Mouse (Mus musculus) intestine, embryonic 14.5 days (tissue): Measurements from ENCODE around the gene Cplx3. TPM values are rescaled to one million over a fixed set of nuclear protein-coding genes. Genes with fewer than 3 reads are reported as not detected.

ENCODE experiments used
- ATAC-seq: fragments of 200-750 bp; cut with Nextera tagmentation; replicated peaks from 2 replicates; pipeline ENCODE4 v1.8.0; 2017; ENCODE audit warnings: low read depth, moderate number of reproducible peaks, moderate TSS enrichment, moderate library complexity; ENCODE audit not compliant: low FRiP score, low TSS enrichment
- DNase-seq: peaks from one replicate; pipeline ENCODE4 v3.0.0-alpha.2; 2018; ENCODE audit warnings: low spot score
- H3K27ac ChIP-seq: fragments of 300-500 bp; sonication (generic); 2 replicates; pipeline ENCODE4 v1.5.1; 2014; ENCODE audit warnings: low read depth, mild to moderate bottlenecking, control low read depth
- H3K27me3 ChIP-seq: fragments of 300-500 bp; sonication (generic); replicated peaks from 2 replicates; pipeline ENCODE4 v1.6.1; 2014; ENCODE audit warnings: low read length, control low read depth; ENCODE audit not compliant: control insufficient read depth, insufficient read depth
- H3K36me3 ChIP-seq: fragments of 300-500 bp; sonication (generic); 2 replicates; pipeline ENCODE4 v1.6.1; 2014; ENCODE audit warnings: low read length, control low read depth; ENCODE audit not compliant: control insufficient read depth, insufficient read depth
- H3K4me1 ChIP-seq: fragments of 300-500 bp; sonication (generic); replicated peaks from 2 replicates; pipeline ENCODE4 v1.6.1; 2014; ENCODE audit warnings: low read length, control low read depth, mixed read lengths; ENCODE audit not compliant: control insufficient read depth, insufficient read depth
- H3K4me2 ChIP-seq: fragments of 300-500 bp; sonication (generic); 2 replicates; pipeline ENCODE4 v1.6.1; 2014; ENCODE audit warnings: low read length
- H3K4me3 ChIP-seq: fragments of 300-500 bp; sonication (generic); 2 replicates; pipeline ENCODE4 v1.5.1; 2014; ENCODE audit warnings: low read depth, low read length, control low read depth, mixed read lengths
- H3K9ac ChIP-seq: fragments of 300-500 bp; sonication (generic); 2 replicates; pipeline ENCODE4 v1.6.1; 2014; ENCODE audit warnings: mild to moderate bottlenecking, low read length
- H3K9me3 ChIP-seq: fragments of 300-500 bp; sonication (generic); 2 replicates; pipeline ENCODE4 v1.6.1; 2016; ENCODE audit warnings: low read length, control low read depth; ENCODE audit not compliant: control insufficient read depth
- WGBS: fragments of 180-500 bp; shearing (Covaris S2); extraction: QIAGEN DNeasy Blood & Tissue Kit; methylation state at CpG from one replicate; pipeline ENCODE4 v1.1.7; 2014; 5-methylcytosine and 5-hydroxymethylcytosine counted together
- polyA plus RNA-seq: library from polyadenylated mRNA; unstranded; fragments of >200 nt; fragmentation: Nextera tagmentation; extraction: Ambion mirVana; gene quantifications from 2 replicates; pipeline ENCODE4 v1.2.1, GENCODE M21; 2014

The Cplx3 gene
- polyA plus RNA-seq, 1 experiment from 2014 or later = not detected

DNA sequence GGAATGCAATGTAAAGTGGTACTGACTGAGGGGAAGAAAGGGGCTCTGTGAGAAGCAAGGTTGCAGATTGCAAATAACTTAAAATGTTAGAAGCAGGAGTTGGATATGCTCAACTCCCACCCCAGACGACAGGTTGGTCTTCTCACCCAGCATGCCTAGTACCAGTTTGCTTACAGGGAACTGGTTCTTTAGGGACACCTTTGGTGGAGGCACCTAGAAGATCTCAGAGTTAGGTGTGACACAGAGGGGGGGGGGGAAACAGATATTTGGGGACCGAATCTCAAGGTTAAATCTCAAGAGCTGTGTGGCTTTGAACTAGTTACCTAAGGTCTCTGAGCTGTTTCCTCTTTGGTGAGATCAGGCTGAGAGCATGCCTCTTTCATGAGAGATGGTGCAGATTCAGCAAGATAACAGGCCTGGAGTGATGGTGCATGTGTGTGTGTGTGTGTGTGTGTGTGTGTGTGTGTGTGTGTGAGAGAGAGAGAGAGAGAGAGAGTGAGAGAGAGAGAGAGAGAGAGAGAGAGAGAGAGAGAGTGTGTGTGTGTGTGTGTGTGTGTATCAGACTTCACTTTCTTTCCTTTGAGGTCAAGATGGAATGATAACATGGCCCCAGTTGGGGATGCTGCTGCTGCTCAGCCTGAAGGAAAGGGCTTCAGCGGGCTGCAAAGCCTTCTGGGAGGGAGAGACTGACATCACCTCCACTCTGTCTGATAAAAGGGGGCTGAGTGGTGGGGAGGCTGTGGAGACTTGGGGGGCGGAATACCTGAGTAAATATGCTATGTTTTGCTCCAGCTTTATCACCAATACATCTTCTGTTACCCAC, 41.4 kb upstream of the Cplx3 start:
- H3K4me3 ChIP-seq = no peak overlapping the region
- peaks cover 28% of the 10 kb centered on the region for H3K4me1 ChIP-seq
- no peak overlapping the region for H3K27ac ChIP-seq
- no peaks in the 10 kb centered on the region for H3K9me3 ChIP-seq
- no peak for DNase-seq
- ATAC-seq = no peak
- H3K4me2 ChIP-seq = no peak overlapping the region
- H3K27me3 ChIP-seq = no peaks in the 10 kb centered on the region
- H3K9ac ChIP-seq = no peak overlapping the region
- no peaks in the 10 kb centered on the region; the same call in 1 of the 2 replicates for H3K36me3 ChIP-seq
- 58% methylated on average over 4 of the region's 4 CpGs for WGBS

DNA sequence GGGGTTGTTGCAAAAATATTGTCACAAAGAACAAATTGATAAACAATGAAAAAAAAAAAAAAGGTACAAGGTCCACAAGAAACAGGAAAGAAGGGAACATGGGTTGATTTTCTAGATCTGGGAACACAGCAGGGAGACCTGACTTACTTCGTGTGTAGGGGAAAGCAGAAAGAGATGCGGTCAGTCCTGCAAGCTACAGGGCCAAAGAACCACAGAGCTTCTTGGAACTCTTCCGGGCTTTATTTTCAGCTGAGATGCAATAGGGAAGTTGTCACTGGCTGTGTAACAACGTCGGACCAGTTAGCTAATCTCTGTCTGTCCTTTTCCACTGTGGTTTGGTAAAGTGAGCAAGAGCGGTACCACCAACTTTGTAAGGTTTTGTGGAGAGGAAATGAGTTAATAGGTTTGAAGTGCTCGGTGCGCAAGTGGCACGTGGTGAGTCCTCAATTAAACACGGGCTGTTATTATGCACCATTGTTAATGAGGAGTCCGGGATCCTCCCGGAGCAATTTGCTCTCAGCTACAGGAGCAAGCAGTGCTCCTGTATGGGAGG, 40.5 kb upstream of the Cplx3 start:
- H3K27me3 ChIP-seq = no peaks in the 10 kb centered on the region
- 73% methylated on average over 12 of the region's 12 CpGs for WGBS
- H3K36me3 ChIP-seq = peaks cover 7% of the 10 kb centered on the region
- H3K9ac ChIP-seq = no peak overlapping the region
- H3K4me1 ChIP-seq = peaks cover 29% of the 10 kb centered on the region
- H3K9me3 ChIP-seq = no peaks in the 10 kb centered on the region
- no peak overlapping the region for H3K27ac ChIP-seq
- no peak for DNase-seq
- H3K4me2 ChIP-seq = no peak overlapping the region
- no peak overlapping the region for H3K4me3 ChIP-seq
- ATAC-seq = no peak

DNA sequence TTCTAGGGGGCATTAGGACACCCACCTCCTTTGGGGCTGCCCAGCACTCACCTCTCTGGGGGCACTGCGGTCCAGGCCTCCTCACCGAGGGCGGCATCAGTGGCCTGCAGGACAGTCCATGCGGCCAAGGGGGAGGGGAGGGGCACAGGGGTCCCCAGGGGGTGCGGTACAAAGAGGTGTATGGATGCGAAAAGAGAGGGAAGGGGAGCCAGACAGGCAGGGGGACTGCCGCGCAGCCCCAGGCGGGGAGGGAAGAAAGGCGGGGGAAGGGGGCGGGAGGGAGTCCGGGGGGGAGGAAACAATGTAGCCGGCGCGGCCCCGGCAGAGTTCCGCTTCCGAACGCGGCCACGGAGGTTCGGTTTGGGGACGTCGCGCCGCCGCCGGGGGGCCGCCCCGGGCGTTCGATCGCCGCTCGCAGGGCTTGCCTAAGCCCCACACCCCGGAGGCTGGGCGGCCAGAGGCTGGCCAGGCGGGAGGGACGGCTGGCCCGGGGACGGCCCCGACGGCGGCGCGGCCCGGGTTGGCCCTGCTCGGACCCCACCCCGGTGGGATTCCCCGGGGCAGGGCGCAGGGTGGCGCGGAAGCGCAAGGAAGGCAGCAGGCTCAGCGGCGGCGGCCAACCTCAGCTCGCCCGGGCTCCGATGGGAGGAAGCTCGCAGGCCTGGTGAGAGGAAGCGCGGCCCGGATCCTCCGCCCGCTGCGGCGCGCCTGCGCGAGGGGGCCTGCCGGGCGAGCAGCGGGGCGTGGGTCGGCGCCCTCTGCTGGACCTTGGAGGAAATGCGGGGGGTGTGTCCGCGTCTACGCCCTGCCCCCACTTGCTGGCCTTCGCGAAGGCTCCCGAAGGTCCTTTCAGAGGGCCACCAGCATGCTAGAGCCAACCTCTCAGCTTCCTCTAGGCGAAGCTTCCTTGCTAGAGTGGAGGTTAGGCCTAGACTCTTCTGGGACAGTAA, 39.1 kb upstream of the Cplx3 start:
- WGBS = under 1% methylated on average over 57 of the region's 85 CpGs
- Histone ChIP-seq H3K27ac (peak overlapping the region; percentile 96), H3K4me1 (peaks cover 34% of the 10 kb centered on the region), H3K9me3 (no peaks in the 10 kb centered on the region), H3K4me3 (peak overlapping the region; percentile 88), H3K4me2 (peak overlapping the region; percentile 71), H3K27me3 (no peaks in the 10 kb centered on the region), H3K9ac (peak overlapping the region; percentile 96), H3K36me3 (peaks cover 7% of the 10 kb centered on the region)
- ATAC-seq (peak; percentile 81), DNase-seq (peak; percentile 98)

GRCm38 (mm10) chr9:57644442-57644943, 38.4 kb upstream of the Cplx3 start:
- Histone ChIP-seq H3K4me1 (peaks cover 41% of the 10 kb centered on the region), H3K27ac (peak overlapping the region; percentile 96; the same call in 1 of the 2 replicates), H3K27me3 (no peaks in the 10 kb centered on the region), H3K9ac (peak overlapping the region; percentile 96), H3K36me3 (peaks cover 7% of the 10 kb centered on the region), H3K4me2 (peak overlapping the region; percentile 71), H3K4me3 (peak overlapping the region; percentile 88), H3K9me3 (no peaks in the 10 kb centered on the region)
- DNase-seq (no peak), ATAC-seq (no peak)
- under 1% methylated on average over 18 of the region's 18 CpGs for WGBS

DNA sequence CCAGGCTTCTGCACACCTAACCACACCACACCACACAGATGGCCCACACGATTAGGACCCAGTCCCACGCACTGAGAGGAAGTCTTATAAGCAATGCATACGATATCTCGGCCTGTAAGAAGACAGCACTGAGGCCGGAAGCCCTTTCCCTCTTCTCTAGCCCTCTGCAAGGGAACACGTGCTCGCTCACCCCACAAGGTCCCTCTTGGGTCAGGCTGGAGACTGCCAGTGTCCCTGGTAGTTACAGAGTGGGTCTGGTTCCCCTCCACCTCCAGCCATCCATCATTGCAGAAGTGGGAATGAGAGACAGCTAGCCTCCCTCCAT, 37.7 kb upstream of the Cplx3 start:
- Histone ChIP-seq H3K4me1 (peaks cover 48% of the 10 kb centered on the region), H3K4me2 (peak overlapping the region; percentile 71), H3K36me3 (peaks cover 7% of the 10 kb centered on the region), H3K27ac (no peak overlapping the region), H3K4me3 (peak overlapping the region; percentile 88), H3K9me3 (no peaks in the 10 kb centered on the region), H3K27me3 (no peaks in the 10 kb centered on the region), H3K9ac (peak overlapping the region; percentile 96)
- ATAC-seq (no peak), DNase-seq (no peak)
- WGBS = 35% methylated on average over 7 of the region's 7 CpGs

DNA sequence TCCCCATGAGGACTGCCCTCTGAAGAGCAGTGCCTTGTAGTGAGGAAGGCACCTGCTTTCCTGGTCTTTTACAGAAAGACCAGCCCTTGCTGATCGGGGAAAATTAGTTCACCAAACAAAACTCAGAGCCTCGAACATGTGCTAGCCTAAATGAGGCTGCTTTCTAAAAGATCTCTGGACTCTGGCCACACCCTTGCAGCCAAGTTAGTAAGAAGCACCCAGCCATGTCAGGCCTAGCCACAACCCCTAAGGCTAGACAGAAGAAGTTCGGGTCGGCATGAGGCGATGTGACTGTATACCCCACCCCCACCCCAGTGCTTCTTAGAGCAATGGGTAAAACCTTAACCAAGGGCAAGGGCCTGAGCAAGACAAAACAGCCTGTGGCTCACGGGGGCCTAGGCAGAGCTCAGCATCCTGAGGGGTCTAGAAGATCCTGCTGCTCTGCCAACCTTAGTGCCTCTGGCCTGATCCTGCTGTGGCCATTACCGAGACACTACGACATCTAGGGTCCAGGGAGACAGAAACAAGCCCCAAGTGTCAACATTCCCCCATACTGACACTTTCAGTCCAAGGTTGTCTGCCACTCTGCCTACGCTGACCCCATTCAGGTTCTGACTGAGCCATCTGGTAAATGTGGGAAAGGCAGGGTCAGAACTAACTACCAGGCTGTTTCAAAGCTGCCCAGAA, 37.2 kb upstream of the Cplx3 start:
- peaks cover 7% of the 10 kb centered on the region for H3K36me3 ChIP-seq
- H3K4me3 ChIP-seq = peak overlapping the region; percentile 88
- no peaks in the 10 kb centered on the region for H3K9me3 ChIP-seq
- 62% methylated on average over 9 of the region's 9 CpGs for WGBS
- peak overlapping the region; percentile 96 for H3K9ac ChIP-seq
- H3K27me3 ChIP-seq = no peaks in the 10 kb centered on the region
- no peak overlapping the region for H3K27ac ChIP-seq
- no peak for ATAC-seq
- peaks cover 53% of the 10 kb centered on the region for H3K4me1 ChIP-seq
- peak overlapping the region; percentile 71 for H3K4me2 ChIP-seq
- DNase-seq = no peak

GRCm38 (mm10) chr9:57641775-57642550, 35.9 kb upstream of the Cplx3 start:
- H3K27ac ChIP-seq = no peak overlapping the region
- DNase-seq = no peak
- H3K4me1 ChIP-seq = peaks cover 66% of the 10 kb centered on the region
- H3K9me3 ChIP-seq = no peaks in the 10 kb centered on the region
- H3K4me3 ChIP-seq = no peak overlapping the region
- no peak overlapping the region for H3K9ac ChIP-seq
- 85% methylated on average over 13 of the region's 13 CpGs for WGBS
- H3K4me2 ChIP-seq = no peak overlapping the region
- H3K36me3 ChIP-seq = peaks cover 7% of the 10 kb centered on the region
- no peaks in the 10 kb centered on the region for H3K27me3 ChIP-seq
- no peak for ATAC-seq
